Mouse (Mus musculus) Patski (cell line): ENCODE measurements at regions not wholly inside any gene's neighbourhood (a gene's known extent, or its start where the extent isn't known, plus 50 kb on each side); places are given as distances from the start of the nearest gene placed in this dataset.

Experiments
- ATAC-seq: fragments of 100-300 bp; one replicate; pipeline ENCODE4 v1.8.0; 2021
- CTCF ChIA-PET: fragments of 350-600 bp; sonication (Branson Sonifier 250); formaldehyde crosslinking; loops from one replicate; lab custom pipeline; 2022; ENCODE audit warnings: inconsistent platforms; lab: Charles Lee
- POLR2A ChIA-PET: fragments of 350-600 bp; sonication (Branson Sonifier 250); formaldehyde crosslinking; loops from one replicate; lab custom pipeline; 2022; ENCODE audit warnings: antibody characterized with exemption, inconsistent platforms; lab: Charles Lee
- DNase-seq: peaks from one replicate; pipeline ENCODE4 v3.0.0-alpha.2; 2011; ENCODE audit warnings: low read depth, low spot score
- H3K27me3 ChIP-seq: fragments of 371-371 bp; one replicate; pipeline ENCODE4 v1.5.1; 2021
- CTCF ChIP-seq: fragments of 100-300 bp; IDR thresholded peaks from one replicate; pipeline ENCODE4 v1.5.1; 2021
- in situ Hi-C: fragments of 300-500 bp; cut with MboI; formaldehyde crosslinking; loops from 3 replicates; pipeline ENCODE4 v1.11.1; 2018; ENCODE audit warnings: low pct_unique_long_range_greater_than_20kb, mixed read lengths

DNA sequence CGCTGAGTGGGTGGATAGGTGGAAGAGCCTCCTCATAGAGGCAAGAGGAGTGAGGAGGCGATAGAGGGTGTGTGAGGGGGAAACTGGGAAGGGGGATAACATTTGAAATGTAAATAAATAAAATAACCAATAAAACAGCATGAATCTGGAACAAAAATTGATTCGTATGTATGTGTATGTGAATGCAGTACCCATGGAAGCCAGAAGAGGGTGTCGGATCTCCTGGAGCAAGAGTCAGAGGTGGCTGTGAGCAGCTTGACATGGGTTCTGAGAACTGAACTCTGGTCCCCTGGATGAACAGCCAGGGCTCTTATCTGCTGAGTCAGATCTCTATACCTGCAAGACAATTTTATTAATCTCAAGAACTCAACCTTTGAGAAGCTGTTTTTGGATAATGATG lies 81.4 kb downstream of the Tfap2b start:
- ChIA-PET POLR2A (interaction anchor here (0.6 to 0.7 kb wide), 2 partner anchors 11 to 284 kb away, joined by 3 read pairs; no protein-coding TSS in a partner anchor), CTCF (no interaction called here)
- ATAC-seq, result no peak
- peak; percentile 50 for TF ChIP-seq CTCF
- in situ Hi-C loops, result no loop called here
- H3K27me3 ChIP-seq, result peaks cover 19% of the 10 kb centered on the region
- DNase-seq, result no peak

DNA sequence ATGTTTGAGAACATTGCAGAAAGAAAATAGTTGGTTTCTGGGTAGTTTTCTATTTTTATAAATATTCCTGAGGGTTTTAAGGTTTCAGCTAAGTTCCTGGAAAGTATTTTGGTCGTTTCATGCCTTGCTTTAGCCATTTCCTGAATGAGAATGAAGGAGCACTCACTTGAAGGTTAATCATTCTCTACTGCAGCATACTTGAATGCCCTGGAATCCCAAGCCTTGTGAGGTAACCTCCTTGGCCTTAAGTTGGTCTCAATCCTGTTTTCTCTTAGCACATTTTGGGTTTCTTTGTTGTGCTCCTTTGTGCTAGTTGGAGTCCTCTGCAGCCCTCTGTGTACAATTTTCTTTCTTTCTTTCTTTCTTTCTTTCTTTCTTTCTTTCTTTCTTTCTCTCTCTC lies 112.9 kb downstream of the Tfap2b start:
- H3K27me3 ChIP-seq, result no peaks in the 10 kb centered on the region
- POLR2A ChIA-PET, result no interaction called here
- TF ChIP-seq CTCF, result no peak
- ATAC-seq, result peak; percentile 92
- peak; percentile 17 for DNase-seq
- CTCF ChIA-PET, result no interaction called here
- in situ Hi-C loops, result no loop called here

DNA sequence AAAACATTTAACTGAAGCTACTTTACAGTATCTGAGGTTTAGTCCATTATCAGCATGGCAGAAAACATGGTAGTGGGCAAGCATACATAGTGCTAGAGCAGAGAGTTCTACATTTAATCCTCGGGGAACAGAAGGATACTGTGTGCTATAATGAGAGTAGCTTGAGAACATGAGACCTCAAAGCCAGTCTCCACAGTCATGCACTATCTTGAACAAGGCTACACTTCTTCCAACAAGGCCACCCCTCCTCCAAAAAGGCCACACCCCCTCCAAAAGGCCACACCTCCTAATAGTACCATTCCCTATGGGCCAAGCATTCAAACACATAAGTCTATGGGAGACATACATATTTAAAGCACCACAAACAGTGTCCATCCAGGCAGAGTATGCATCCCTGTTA lies 127.3 kb downstream of the Tfap2b start:
- DNase-seq (no peak), ATAC-seq (no peak)
- POLR2A ChIA-PET, result no interaction called here
- no peak for TF ChIP-seq CTCF
- CTCF ChIA-PET, result no interaction called here
- H3K27me3 ChIP-seq, result peaks cover 3% of the 10 kb centered on the region
- in situ Hi-C loops, result no loop called here

DNA sequence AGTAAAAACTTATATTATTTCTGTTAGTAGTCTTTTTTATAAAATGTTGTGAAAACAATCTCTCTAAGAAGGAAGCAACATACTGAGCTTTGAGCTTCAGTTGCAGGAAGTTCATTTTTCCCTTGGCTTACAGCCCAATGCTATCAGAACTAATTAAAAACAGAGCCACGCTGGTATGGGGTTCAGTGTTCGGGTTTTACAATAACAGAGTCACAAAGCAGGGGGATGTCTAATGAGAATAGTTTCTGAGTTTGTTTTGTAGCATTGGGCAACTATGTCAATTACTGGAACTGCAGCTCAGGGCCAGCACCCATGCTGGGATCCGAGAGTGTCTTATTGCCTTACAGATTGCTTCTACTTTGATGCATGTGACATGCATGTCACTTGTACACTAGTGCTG lies 128.5 kb downstream of the Tfap2b start:
- no peak for TF ChIP-seq CTCF
- ChIA-PET POLR2A (no interaction called here), CTCF (no interaction called here)
- no peak for DNase-seq
- ATAC-seq, result no peak
- peaks cover 3% of the 10 kb centered on the region for H3K27me3 ChIP-seq
- in situ Hi-C loops, result no loop called here

DNA sequence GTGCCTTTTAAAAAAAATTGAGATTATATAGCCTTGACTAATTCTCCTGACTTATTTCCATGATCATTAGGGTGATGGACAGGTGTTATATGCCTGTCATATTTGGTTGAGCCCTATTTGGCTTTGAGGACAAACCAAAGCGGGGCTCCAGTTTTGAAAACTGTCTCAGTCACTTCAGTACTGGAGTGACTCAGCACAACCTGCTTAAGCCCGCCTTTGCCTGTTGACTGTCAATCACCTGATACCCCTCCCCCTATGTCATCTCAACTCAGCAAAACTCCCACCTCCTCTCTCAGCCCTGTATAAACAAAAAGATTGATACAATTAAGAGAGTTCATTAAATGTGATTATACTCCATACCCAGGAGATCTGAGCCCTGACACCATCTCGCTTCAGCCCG lies 135.7 kb downstream of the Tfap2b start:
- ATAC-seq (no peak), DNase-seq (no peak)
- TF ChIP-seq CTCF, result no peak
- ChIA-PET POLR2A (no interaction called here), CTCF (no interaction called here)
- H3K27me3 ChIP-seq, result peaks cover 6% of the 10 kb centered on the region
- in situ Hi-C loops, result no loop called here

DNA sequence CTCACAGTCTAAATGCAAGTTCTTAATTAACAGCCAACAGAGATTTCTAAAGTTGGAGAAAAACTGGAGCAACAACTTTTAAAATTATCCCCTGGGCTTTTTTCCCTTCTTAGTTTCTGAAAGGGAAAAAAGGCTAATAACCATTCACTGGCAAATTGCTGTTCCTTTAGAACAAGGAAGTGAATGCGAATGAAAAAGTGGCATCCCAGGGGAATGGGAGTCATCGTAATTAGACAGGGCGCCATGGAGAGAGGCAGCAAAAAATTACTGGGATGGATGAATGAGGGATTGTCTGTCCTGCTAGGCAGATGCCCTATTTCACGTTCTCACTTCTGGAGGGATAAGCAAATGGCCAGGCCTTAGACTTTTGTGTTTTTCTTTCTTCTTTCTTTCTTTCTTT lies 141.8 kb downstream of the Tfap2b start:
- no peak for TF ChIP-seq CTCF
- ATAC-seq (no peak), DNase-seq (no peak)
- peaks cover 4% of the 10 kb centered on the region for H3K27me3 ChIP-seq
- in situ Hi-C loops, result no loop called here
- ChIA-PET POLR2A (no interaction called here), CTCF (no interaction called here)

DNA sequence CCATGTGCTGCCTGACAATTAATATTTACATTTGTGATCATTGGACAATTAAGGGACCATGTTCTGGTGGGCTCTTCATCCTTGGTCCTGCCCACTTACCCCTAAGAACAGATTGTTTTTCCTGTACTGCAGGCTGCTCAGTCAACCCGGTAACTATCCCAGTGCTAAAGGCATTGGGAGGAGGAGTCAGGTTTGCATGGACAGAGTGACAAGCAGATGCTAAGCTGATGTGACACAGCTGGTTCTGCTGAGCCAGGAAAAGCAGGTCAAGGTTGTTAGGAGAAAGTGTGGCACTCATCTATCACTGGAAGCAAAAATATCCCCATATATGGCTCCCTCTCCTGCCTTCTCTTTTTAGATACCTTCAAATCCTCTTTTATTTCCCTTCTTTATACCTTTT lies 176.1 kb downstream of the Tfap2b start:
- H3K27me3 ChIP-seq, result no peaks in the 10 kb centered on the region
- ChIA-PET POLR2A (no interaction called here), CTCF (no interaction called here)
- ATAC-seq (no peak), DNase-seq (no peak)
- in situ Hi-C loops, result no loop called here
- TF ChIP-seq CTCF, result no peak

DNA sequence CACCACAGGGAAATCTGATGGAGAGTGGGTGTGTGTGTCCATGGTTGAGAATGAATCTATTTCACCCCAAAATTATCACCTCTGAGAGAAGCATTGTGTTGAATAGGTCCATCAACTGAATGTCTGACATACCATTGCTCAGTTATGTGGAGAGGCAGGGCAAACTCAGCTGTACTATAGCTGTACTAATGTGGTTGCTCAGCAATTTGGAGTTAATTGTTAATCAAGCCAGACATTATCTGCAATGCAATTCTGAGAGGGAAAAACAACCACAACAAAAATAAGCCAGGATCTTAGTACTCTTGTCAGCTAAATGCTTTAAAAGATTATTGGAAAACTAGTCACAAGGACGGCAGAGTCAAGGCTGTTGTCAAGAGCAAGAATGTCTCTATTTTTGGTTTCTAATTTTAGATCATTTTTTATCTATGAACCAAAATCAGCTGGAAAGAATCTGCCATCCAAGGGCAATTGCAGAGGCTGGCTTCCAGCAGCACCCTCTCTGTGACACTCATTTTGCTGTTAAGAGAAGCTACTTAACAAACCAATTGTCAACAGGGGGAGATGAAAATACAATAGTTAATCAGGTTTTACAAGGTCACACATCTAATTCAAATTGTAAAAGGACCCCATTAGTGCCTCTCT lies 180.3 kb downstream of the Tfap2b start:
- in situ Hi-C loops, result no loop called here
- DNase-seq (no peak), ATAC-seq (no peak)
- ChIA-PET POLR2A (no interaction called here), CTCF (no interaction called here)
- no peak for TF ChIP-seq CTCF
- no peaks in the 10 kb centered on the region for H3K27me3 ChIP-seq

DNA sequence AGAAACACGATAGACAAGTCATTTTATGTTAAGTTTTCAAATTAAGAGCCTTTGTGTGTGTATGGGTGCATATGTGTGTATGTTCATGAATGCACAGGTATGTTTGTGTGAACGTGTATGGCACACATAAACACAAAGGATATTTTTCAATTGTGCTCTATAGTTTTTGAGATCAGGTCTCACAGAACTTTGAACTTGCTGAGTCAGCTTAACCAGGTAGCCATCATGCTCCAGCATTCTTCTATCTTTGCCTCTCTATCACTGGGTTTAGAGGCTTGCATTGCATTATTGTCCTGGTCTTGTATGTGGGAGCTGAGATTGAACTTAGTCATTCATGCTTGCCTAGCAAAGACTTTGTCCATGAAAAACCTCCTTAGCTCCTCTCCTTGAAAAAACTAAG lies 198.8 kb downstream of the Tfap2b start:
- CTCF ChIA-PET, result no interaction called here
- ATAC-seq, result no peak
- TF ChIP-seq CTCF, result no peak
- no peaks in the 10 kb centered on the region for H3K27me3 ChIP-seq
- POLR2A ChIA-PET, result no interaction called here
- in situ Hi-C loops, result no loop called here
- no peak for DNase-seq

DNA sequence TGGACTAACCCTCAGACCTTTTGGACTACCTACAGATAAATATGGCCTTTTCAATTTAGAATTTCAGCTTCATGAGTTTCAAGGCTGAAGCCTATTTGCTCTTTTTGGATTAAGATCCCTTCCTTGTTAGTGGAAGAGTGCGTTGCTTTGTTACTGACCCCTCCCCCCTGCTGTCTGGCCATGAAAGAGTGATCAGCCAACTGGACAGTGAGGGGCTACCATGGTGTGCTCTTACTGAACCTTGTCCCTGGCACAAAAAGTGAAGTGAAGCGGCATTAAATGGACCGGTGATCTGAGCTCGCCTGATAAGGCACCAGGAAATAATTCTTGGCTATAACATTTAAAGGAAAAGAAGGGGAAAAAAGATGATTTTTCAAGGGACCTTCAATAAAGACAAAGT lies 203.6 kb downstream of the Tfap2b start:
- TF ChIP-seq CTCF, result no peak
- POLR2A ChIA-PET, result no interaction called here
- CTCF ChIA-PET, result no interaction called here
- in situ Hi-C loops, result no loop called here
- peaks cover 10% of the 10 kb centered on the region for H3K27me3 ChIP-seq
- DNase-seq (no peak), ATAC-seq (no peak)

DNA sequence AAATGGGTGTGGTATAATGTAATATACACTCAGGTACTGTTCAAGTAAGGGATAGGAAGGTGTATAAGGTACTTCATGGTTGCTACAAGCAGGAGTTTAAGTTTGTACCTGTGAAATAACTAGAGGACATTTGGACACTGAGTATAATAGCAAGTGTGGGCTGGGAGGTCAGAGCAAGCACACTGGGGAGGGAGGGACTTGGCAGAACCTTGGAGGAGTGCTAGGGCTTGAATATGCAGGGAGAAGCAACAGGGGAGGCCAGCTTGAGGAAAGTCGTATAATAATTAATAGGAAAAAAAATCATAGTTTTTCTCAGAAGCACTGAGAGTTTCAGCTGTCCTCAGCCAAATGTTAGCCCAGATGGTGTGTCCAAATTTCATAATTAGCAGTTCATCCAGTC lies 212.4 kb downstream of the Tfap2b start:
- in situ Hi-C loops, result no loop called here
- DNase-seq, result no peak
- ChIA-PET CTCF (no interaction called here), POLR2A (no interaction called here)
- TF ChIP-seq CTCF, result no peak
- ATAC-seq, result no peak
- peaks cover 14% of the 10 kb centered on the region for H3K27me3 ChIP-seq

DNA sequence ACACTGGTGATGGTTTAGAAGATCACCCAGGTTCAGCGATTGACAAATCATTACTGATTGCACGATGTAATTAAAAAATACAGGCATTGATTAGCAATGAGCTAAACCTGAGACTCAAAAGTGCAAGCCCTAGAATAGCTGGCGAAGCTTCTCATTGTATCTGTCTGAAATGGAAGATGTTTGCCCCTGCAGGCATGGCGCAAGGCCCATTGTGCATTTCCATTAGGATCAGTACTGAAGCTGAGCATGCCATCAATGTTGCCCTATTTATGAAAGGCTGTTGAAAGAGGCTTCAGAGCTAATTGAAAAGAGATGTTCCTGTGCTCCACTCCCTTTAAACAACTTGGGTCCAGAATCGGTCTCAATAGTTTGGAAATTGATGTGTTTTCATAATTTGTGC lies 242.1 kb downstream of the Tfap2b start:
- TF ChIP-seq CTCF, result no peak
- H3K27me3 ChIP-seq, result peaks cover 25% of the 10 kb centered on the region
- in situ Hi-C loops, result no loop called here
- DNase-seq (no peak), ATAC-seq (no peak)
- ChIA-PET POLR2A (no interaction called here), CTCF (no interaction called here)
